Mouse (Mus musculus): Measurements from ENCODE around the gene Galk2. TPM values are rescaled to one million over a fixed set of nuclear protein-coding genes. Genes with fewer than 3 reads are reported as not detected.

Gene Galk2
- polyA plus RNA-seq, 1 experiment = 0.04 TPM

- Histone ChIP-seq H3K4me3 (replicated peaks) (no peak overlapping the region), H3K4me1 (ENCODE audit: control insufficient read depth) (no peaks in the 10 kb centered on the region), H3K9me3 (ENCODE audit: control insufficient read depth, low read length) (peaks cover 5% of the 10 kb centered on the region; the same call in 1 of the 2 replicates), H3K36me3 (ENCODE audit: control insufficient read depth) (no peaks in the 10 kb centered on the region), H3K27me3 (ENCODE audit: control insufficient read depth) (no peaks in the 10 kb centered on the region)
- TF ChIP-seq GATA1 (IDR thresholded peaks at IDR 0.05; ENCODE audit: low read length) = no peak
- TF ChIP-seq TAL1 (IDR thresholded peaks at IDR 0.05; ENCODE audit: low read length) = no peak
Measured at GRCm38 (mm10) chr2:125885891-125886576, 27.1 kb downstream of the Galk2 start.

- no peaks in the 10 kb centered on the region for H3K27me3 ChIP-seq (ENCODE audit: control insufficient read depth)
- H3K9me3 ChIP-seq (ENCODE audit: control insufficient read depth, low read length) = no peaks in the 10 kb centered on the region
- H3K4me1 ChIP-seq (ENCODE audit: control insufficient read depth) = no peaks in the 10 kb centered on the region
- TF ChIP-seq TAL1 (IDR thresholded peaks at IDR 0.05; ENCODE audit: low read length) (no peak), GATA1 (IDR thresholded peaks at IDR 0.05; ENCODE audit: low read length) (no peak)
- H3K36me3 ChIP-seq (ENCODE audit: control insufficient read depth) = no peaks in the 10 kb centered on the region
- no peak overlapping the region for H3K4me3 ChIP-seq (replicated peaks)
Measured at GRCm38 (mm10) chr2:125893096-125893495, 34.2 kb downstream of the Galk2 start.

- no peaks in the 10 kb centered on the region for H3K36me3 ChIP-seq (ENCODE audit: control insufficient read depth)
- no peaks in the 10 kb centered on the region for H3K27me3 ChIP-seq (ENCODE audit: control insufficient read depth)
- no peak overlapping the region for H3K4me3 ChIP-seq (replicated peaks)
- peaks cover 2% of the 10 kb centered on the region for H3K4me1 ChIP-seq (ENCODE audit: control insufficient read depth)
- no peak for TF ChIP-seq TAL1 (IDR thresholded peaks at IDR 0.05; ENCODE audit: low read length)
- no peak for TF ChIP-seq GATA1 (IDR thresholded peaks at IDR 0.05; ENCODE audit: low read length)
- no peaks in the 10 kb centered on the region for H3K9me3 ChIP-seq (ENCODE audit: control insufficient read depth, low read length)
Measured at GRCm38 (mm10) chr2:125895099-125895498, 36.2 kb downstream of the Galk2 start.

GRCm38 (mm10) chr2:125896355-125896754, 37.4 kb downstream of the Galk2 start:
- H3K4me1 ChIP-seq (ENCODE audit: control insufficient read depth) = peaks cover 15% of the 10 kb centered on the region

GRCm38 (mm10) chr2:125900797-125901410, 42.0 kb downstream of the Galk2 start:
- H3K4me1 ChIP-seq (ENCODE audit: control insufficient read depth) = peaks cover 27% of the 10 kb centered on the region

More at GRCm38 (mm10) chr2:125896355-125896754, 37.4 kb downstream of the Galk2 start:
- Histone ChIP-seq H3K27me3 (ENCODE audit: control insufficient read depth) (no peaks in the 10 kb centered on the region), H3K9me3 (ENCODE audit: control insufficient read depth, low read length) (no peaks in the 10 kb centered on the region), H3K36me3 (ENCODE audit: control insufficient read depth) (no peaks in the 10 kb centered on the region), H3K4me3 (replicated peaks) (no peak overlapping the region)
- TF ChIP-seq TAL1 (IDR thresholded peaks at IDR 0.05; ENCODE audit: low read length) = no peak
- no peak for TF ChIP-seq GATA1 (IDR thresholded peaks at IDR 0.05; ENCODE audit: low read length)

GRCm38 (mm10) chr2:125901426-125901825, 42.5 kb downstream of the Galk2 start:
- TF ChIP-seq GATA1 (IDR thresholded peaks at IDR 0.05; ENCODE audit: low read length) (no peak), TAL1 (IDR thresholded peaks at IDR 0.05; ENCODE audit: low read length) (no peak)
- Histone ChIP-seq H3K9me3 (ENCODE audit: control insufficient read depth, low read length) (no peaks in the 10 kb centered on the region), H3K27me3 (ENCODE audit: control insufficient read depth) (no peaks in the 10 kb centered on the region), H3K4me3 (replicated peaks) (no peak overlapping the region), H3K4me1 (ENCODE audit: control insufficient read depth) (peaks cover 27% of the 10 kb centered on the region), H3K36me3 (ENCODE audit: control insufficient read depth) (no peaks in the 10 kb centered on the region)

More at GRCm38 (mm10) chr2:125900797-125901410, 42.0 kb downstream of the Galk2 start:
- Histone ChIP-seq H3K36me3 (ENCODE audit: control insufficient read depth) (no peaks in the 10 kb centered on the region), H3K27me3 (ENCODE audit: control insufficient read depth) (no peaks in the 10 kb centered on the region), H3K9me3 (ENCODE audit: control insufficient read depth, low read length) (no peaks in the 10 kb centered on the region), H3K4me3 (replicated peaks) (peak overlapping the region; percentile 28)
- TF ChIP-seq GATA1 (IDR thresholded peaks at IDR 0.05; ENCODE audit: low read length) (0 out of 2 replicates have a peak, but pooled peaks have one; percentile 16), TAL1 (IDR thresholded peaks at IDR 0.05; ENCODE audit: low read length) (no peak)

GRCm38 (mm10) chr2:125906407-125907066, 47.6 kb downstream of the Galk2 start:
- Histone ChIP-seq H3K27me3 (ENCODE audit: control insufficient read depth) (no peaks in the 10 kb centered on the region), H3K4me3 (replicated peaks) (no peak overlapping the region), H3K9me3 (ENCODE audit: control insufficient read depth, low read length) (no peaks in the 10 kb centered on the region), H3K4me1 (ENCODE audit: control insufficient read depth) (peaks cover 34% of the 10 kb centered on the region), H3K36me3 (ENCODE audit: control insufficient read depth) (0 out of 2 replicates have a peak, but pooled peaks cover 2% of the 10 kb centered on the region)
- TF ChIP-seq TAL1 (IDR thresholded peaks at IDR 0.05; ENCODE audit: low read length) = no peak
- TF ChIP-seq GATA1 (IDR thresholded peaks at IDR 0.05; ENCODE audit: low read length) = no peak

- peaks cover 23% of the 10 kb centered on the region for H3K4me1 ChIP-seq (ENCODE audit: control insufficient read depth)
- no peaks in the 10 kb centered on the region for H3K27me3 ChIP-seq (ENCODE audit: control insufficient read depth)
- no peak for TF ChIP-seq TAL1 (IDR thresholded peaks at IDR 0.05; ENCODE audit: low read length)
- TF ChIP-seq GATA1 (IDR thresholded peaks at IDR 0.05; ENCODE audit: low read length) = peak; percentile 33; the same call in 1 of the 2 replicates
Measured at GRCm38 (mm10) chr2:125907580-125908255, 48.8 kb downstream of the Galk2 start.

More at GRCm38 (mm10) chr2:125907580-125908255, 48.8 kb downstream of the Galk2 start:
- H3K36me3 ChIP-seq (ENCODE audit: control insufficient read depth) = 0 out of 2 replicates have a peak, but pooled peaks cover 2% of the 10 kb centered on the region
- no peak overlapping the region for H3K4me3 ChIP-seq (replicated peaks)
- H3K9me3 ChIP-seq (ENCODE audit: control insufficient read depth, low read length) = no peaks in the 10 kb centered on the region

Measured in erythroblast, embryonic 14.5 days (primary cell).